Mouse (Mus musculus) CD4-positive, CD25-positive, alpha-beta regulatory T cell, adult 4 months (primary cell): ENCODE measurements around the gene Hoxc12. TPM values are rescaled to one million over a fixed set of nuclear protein-coding genes. Genes with fewer than 3 reads are reported as not detected.

ENCODE experiments used
- ATAC-seq: one replicate; pipeline ENCODE4 v1.8.0; 2017
- polyA plus RNA-seq, 2 experiments: library from polyadenylated mRNA; unstranded; fragments of 100-300 nt; shearing (Covaris generic); gene quantifications; one replicate each; pipeline ENCODE4 v1.2.1; 2017

Gene Hoxc12
- not detected for polyA plus RNA-seq

GRCm38 (mm10) chr15:102936279-102936972 lies at the start of gene Hoxc12:
Hoxc12 (plus strand) TSS chr15:102936757.
- ATAC-seq = no peak

GRCm38 (mm10) chr15:102895115-102895514 lies 41.4 kb upstream of the Hoxc12 start:
- ATAC-seq = no peak

- ATAC-seq = no peak
Observed at GRCm38 (mm10) chr15:102904946-102905345, 31.6 kb upstream of the Hoxc12 start.

GRCm38 (mm10) chr15:102909536-102909935 lies 27.0 kb upstream of the Hoxc12 start:
- no peak for ATAC-seq

GRCm38 (mm10) chr15:102910038-102910437 lies 26.5 kb upstream of the Hoxc12 start:
- ATAC-seq = no peak

- ATAC-seq = no peak
Observed at GRCm38 (mm10) chr15:102910496-102911095, 26.0 kb upstream of the Hoxc12 start.

- ATAC-seq = no peak
Observed at GRCm38 (mm10) chr15:102913038-102913585, 23.4 kb upstream of the Hoxc12 start.

- ATAC-seq = no peak
Observed at GRCm38 (mm10) chr15:102917972-102918572, 18.5 kb upstream of the Hoxc12 start.

- ATAC-seq = no peak
Observed at GRCm38 (mm10) chr15:102918611-102919265, 17.8 kb upstream of the Hoxc12 start.

- ATAC-seq = no peak
Observed at GRCm38 (mm10) chr15:102919336-102920180, 17.0 kb upstream of the Hoxc12 start.

GRCm38 (mm10) chr15:102920619-102921018 lies 15.9 kb upstream of the Hoxc12 start:
- peak; percentile 26 for ATAC-seq

- ATAC-seq = no peak
Observed at GRCm38 (mm10) chr15:102921053-102922011, 15.2 kb upstream of the Hoxc12 start, which contains the start of gene Hoxc13. Hoxc13 (plus strand) TSS chr15:102921103.

GRCm38 (mm10) chr15:102922012-102922362 lies 14.6 kb upstream of the Hoxc12 start:
- ATAC-seq = no peak

GRCm38 (mm10) chr15:102922636-102923500 lies 13.7 kb upstream of the Hoxc12 start:
- no peak for ATAC-seq

GRCm38 (mm10) chr15:102927032-102927645 lies 9.4 kb upstream of the Hoxc12 start:
- ATAC-seq = no peak

GRCm38 (mm10) chr15:102931706-102932358 lies 4.7 kb upstream of the Hoxc12 start:
- ATAC-seq = no peak

GRCm38 (mm10) chr15:102934438-102934837 lies 2.1 kb upstream of the Hoxc12 start:
- ATAC-seq = no peak

- ATAC-seq = no peak
Observed at GRCm38 (mm10) chr15:102934897-102935296, 1.7 kb upstream of the Hoxc12 start.
